ENCODE assay signal across 8 mouse cellular contexts in the genomic region with DNA sequence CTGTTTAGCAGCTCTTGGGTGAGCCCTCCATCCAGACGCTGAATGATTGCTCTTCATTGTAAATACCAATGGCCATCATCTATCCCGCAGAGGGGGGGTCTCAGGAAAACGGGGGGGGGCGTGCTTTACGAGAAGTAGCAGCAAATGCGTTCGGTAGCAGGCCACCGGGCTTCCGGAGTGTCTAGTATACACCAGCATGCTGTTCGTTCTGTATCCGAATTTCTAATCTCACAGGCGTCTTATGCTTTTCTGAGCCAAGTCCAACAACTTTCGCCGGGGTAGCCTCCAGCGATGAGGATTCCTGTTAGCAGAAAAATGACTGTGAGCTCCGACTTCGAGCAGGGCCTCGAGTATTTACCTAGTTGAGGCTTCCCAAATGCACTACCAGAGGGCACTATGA.
DNase-seq lines count a peak whose midpoint lies in the region; ATAC-seq and TF ChIP-seq lines count a peak whose summit lies in the region.

No protein-coding gene starts in this region.

- intact Hi-C loops in heart, adult 2 months (cut with DNase I): no loop called here

- no peaks in the 10 kb centered on the region for H3K79me2 ChIP-seq in heart, adult 2 months (replicated peaks; ENCODE audit: control insufficient read depth, insufficient read depth, low read length)

- no peak for TF ChIP-seq POLR2A in heart, adult 2 months (IDR thresholded peaks at IDR 0.05; ENCODE audit: insufficient read depth, low read depth, low read length)

- TF ChIP-seq CTCF in heart, adult 2 months (IDR thresholded peaks at IDR 0.05): no peak

- ATAC-seq in kidney, embryonic 15.5 days (replicated peaks; ENCODE audit: low FRiP score): no peak
- no peak for ATAC-seq in intestine, embryonic 16.5 days
- no peak for ATAC-seq in stomach, embryonic 15.5 days (ENCODE audit: insufficient read depth, low FRiP score, low read depth)

- no peak for TF ChIP-seq EP300 in heart, adult 2 months (IDR thresholded peaks at IDR 0.05; ENCODE audit: insufficient read depth, low read depth, low read length)

- H3K4me2 ChIP-seq in kidney, embryonic 15.5 days: peak overlapping the region; percentile 75
- peak overlapping the region; percentile 69 for H3K4me2 ChIP-seq in intestine, embryonic 16.5 days (ENCODE audit: low read depth, low read length)
- H3K4me2 ChIP-seq in stomach, embryonic 15.5 days: peak overlapping the region; percentile 62

- peak overlapping the region; percentile 26; the same call in 1 of the 2 replicates for H3K9ac ChIP-seq in kidney, embryonic 15.5 days
- H3K9ac ChIP-seq in heart, adult 2 months (ENCODE audit: low read depth, low read length): peak overlapping the region; percentile 33; the same call in 1 of the 2 replicates
- H3K9ac ChIP-seq in intestine, embryonic 16.5 days (ENCODE audit: low read depth, low read length): peak overlapping the region; percentile 63
- no peak overlapping the region for H3K9ac ChIP-seq in stomach, embryonic 15.5 days

- no peak for DNase-seq in kidney, adult 11 months
- DNase-seq in cerebellum, adult 9-11 months: peak; percentile 63
- peak; percentile 25 to 40 for DNase-seq in heart, adult 2 months
- peak; percentile 8 for DNase-seq in lung, postnatal 25 days (ENCODE audit: low spot score)
- DNase-seq in layer of hippocampus, postnatal 25 days (ENCODE audit: extremely low spot score in 1 of 2, low spot score in 1 of 2): no peak

- peak overlapping the region; percentile 62 for H3K27ac ChIP-seq in kidney, embryonic 15.5 days
- H3K27ac ChIP-seq in heart, adult 2 months: peak overlapping the region; percentile 70
- peak overlapping the region; percentile 6 for H3K27ac ChIP-seq in intestine, embryonic 16.5 days (ENCODE audit: low read length)
- peak overlapping the region; percentile 46 for H3K27ac ChIP-seq in stomach, embryonic 15.5 days

- 4% methylated on average over 18 of the region's 18 CpGs for WGBS in kidney, embryonic 15.5 days
- 4% methylated on average over 18 of the region's 18 CpGs for WGBS in heart, adult 2 months
- 9% methylated on average over 18 of the region's 18 CpGs for WGBS in intestine, embryonic 16.5 days
- 5% methylated on average over 18 of the region's 18 CpGs for WGBS in stomach, embryonic 15.5 days

- H3K4me1 ChIP-seq in kidney, embryonic 15.5 days: peaks cover 29% of the 10 kb centered on the region
- H3K4me1 ChIP-seq in heart, adult 2 months (ENCODE audit: control insufficient read depth, insufficient read depth, low read length): no peaks in the 10 kb centered on the region
- peaks cover 13% of the 10 kb centered on the region for H3K4me1 ChIP-seq in intestine, embryonic 16.5 days (ENCODE audit: control insufficient read depth, insufficient read depth, low read length)
- H3K4me1 ChIP-seq in stomach, embryonic 15.5 days: peaks cover 10% of the 10 kb centered on the region

- H3K9me3 ChIP-seq in kidney, embryonic 15.5 days (replicated peaks): no peaks in the 10 kb centered on the region
- H3K9me3 ChIP-seq in intestine, embryonic 16.5 days (ENCODE audit: control insufficient read depth, low read length): no peaks in the 10 kb centered on the region
- no peaks in the 10 kb centered on the region for H3K9me3 ChIP-seq in stomach, embryonic 15.5 days

- H3K4me3 ChIP-seq in kidney, embryonic 15.5 days (replicated peaks): peak overlapping the region; percentile 45
- H3K4me3 ChIP-seq in heart, adult 2 months: peak overlapping the region; percentile 61
- peak overlapping the region; percentile 46 for H3K4me3 ChIP-seq in intestine, embryonic 16.5 days (ENCODE audit: low read length)
- peak overlapping the region; percentile 37 for H3K4me3 ChIP-seq in stomach, embryonic 15.5 days (replicated peaks)

- no peaks in the 10 kb centered on the region for H3K36me3 ChIP-seq in kidney, embryonic 15.5 days
- H3K36me3 ChIP-seq in heart, adult 2 months (ENCODE audit: control insufficient read depth, insufficient read depth, low read length): no peaks in the 10 kb centered on the region
- no peaks in the 10 kb centered on the region for H3K36me3 ChIP-seq in intestine, embryonic 16.5 days (ENCODE audit: control insufficient read depth, insufficient read depth, low read length)
- no peaks in the 10 kb centered on the region for H3K36me3 ChIP-seq in stomach, embryonic 15.5 days

- H3K27me3 ChIP-seq in kidney, embryonic 15.5 days: peaks cover 15% of the 10 kb centered on the region
- no peaks in the 10 kb centered on the region for H3K27me3 ChIP-seq in heart, adult 2 months (ENCODE audit: control insufficient read depth, insufficient read depth, low read length)
- H3K27me3 ChIP-seq in intestine, embryonic 16.5 days (replicated peaks; ENCODE audit: control insufficient read depth, insufficient read depth, low read length): no peaks in the 10 kb centered on the region
- H3K27me3 ChIP-seq in stomach, embryonic 15.5 days (replicated peaks): no peaks in the 10 kb centered on the region

Comparison
In these comparisons a context has a peak if more than half of its experiments do, and no peak if none do; other contexts are left out.
1. H3K27ac ChIP-seq: peak in every context shown above with its lines; median percentile 70 in heart, adult 2 months; 62 in kidney, embryonic 15.5 days; 46 in stomach, embryonic 15.5 days; 6 in intestine, embryonic 16.5 days.
2. DNase-seq: peak in cerebellum, adult 9-11 months (single experiment), heart, adult 2 months (2 of 2) and lung, postnatal 25 days (single experiment); none in kidney, adult 11 months (single experiment) and layer of hippocampus, postnatal 25 days (0 of 2).
3. Peak in every context shown above with its lines, with median percentiles within 50 percentile points of each other: H3K4me2 ChIP-seq and H3K4me3 ChIP-seq.